Mouse (Mus musculus) forebrain, postnatal 0 days (tissue): ENCODE results near the gene Hmgcs2. TPM values are rescaled to one million over a fixed set of nuclear protein-coding genes. Genes with fewer than 3 reads are reported as not detected.

Source experiments
- ATAC-seq: fragments of 200-750 bp; cut with Nextera tagmentation; 2 replicates; pipeline ENCODE4 v1.8.0; 2017; ENCODE audit warnings: mild to moderate bottlenecking, moderate library complexity
- DNase-seq: peaks from one replicate; pipeline ENCODE4 v3.0.0-alpha.2; 2015
- H3K27ac ChIP-seq: fragments of 300-500 bp; sonication (generic); 2 replicates; pipeline ENCODE4 v1.5.1; 2014; ENCODE audit warnings: low read depth, mild to moderate bottlenecking, antibody characterized with exemption, low read length, moderate library complexity, mixed read lengths
- H3K27me3 ChIP-seq: fragments of 300-500 bp; sonication (generic); 2 replicates; pipeline ENCODE4 v1.6.1; 2014; ENCODE audit warnings: mild to moderate bottlenecking, low read length, mixed read lengths; ENCODE audit not compliant: insufficient read depth
- H3K36me3 ChIP-seq: fragments of 300-500 bp; sonication (generic); 2 replicates; pipeline ENCODE4 v1.6.1; 2014; ENCODE audit warnings: mild to moderate bottlenecking, moderate library complexity; ENCODE audit not compliant: insufficient read depth
- H3K4me1 ChIP-seq: fragments of 300-500 bp; sonication (generic); 2 replicates; pipeline ENCODE4 v1.6.1; 2014; ENCODE audit warnings: antibody characterized with exemption; ENCODE audit not compliant: insufficient read depth
- H3K4me2 ChIP-seq: fragments of 300-500 bp; sonication (generic); 2 replicates; pipeline ENCODE4 v1.6.1; 2014; ENCODE audit warnings: low read depth, mild to moderate bottlenecking, moderate library complexity
- H3K4me3 ChIP-seq: fragments of 300-500 bp; sonication (generic); 2 replicates; pipeline ENCODE4 v1.5.1; 2014; ENCODE audit warnings: low read depth, low read length, mixed read lengths
- H3K9ac ChIP-seq: fragments of 300-500 bp; sonication (generic); 2 replicates; pipeline ENCODE4 v1.6.1; 2014; ENCODE audit warnings: mild to moderate bottlenecking
- H3K9me3 ChIP-seq: fragments of 300-500 bp; sonication (generic); 2 replicates; pipeline ENCODE4 v1.6.1; 2016; ENCODE audit warnings: low read length
- CTCF ChIP-seq: sonication (generic); IDR thresholded peaks from 2 replicates; pipeline ENCODE4 v1.5.1; 2016; ENCODE audit warnings: antibody characterized with exemption, control low read depth, low read depth
- WGBS: fragments of 180-500 bp; shearing (Covaris S2); extraction: QIAGEN DNeasy Blood & Tissue Kit; methylation state at CpG from one replicate; pipeline ENCODE4 v1.1.7; 2014; 5-methylcytosine and 5-hydroxymethylcytosine counted together
- polyA plus RNA-seq: library from polyadenylated mRNA; unstranded; fragments of >200 nt; fragmentation: Nextera tagmentation; extraction: Ambion mirVana; gene quantifications from 2 replicates; pipeline ENCODE4 v1.2.1, GENCODE M21; 2015
- total RNA-seq: library from RNA; depleted of rRNA; stranded (reverse); fragments of >200 nt; gene quantifications from 2 replicates; pipeline ENCODE4 v1.2.3, GENCODE M21; 2014

Gene Hmgcs2
- total and polyA plus RNA-seq, 2 experiments from 2014 or later: 26.9 to 33.6 TPM

DNA sequence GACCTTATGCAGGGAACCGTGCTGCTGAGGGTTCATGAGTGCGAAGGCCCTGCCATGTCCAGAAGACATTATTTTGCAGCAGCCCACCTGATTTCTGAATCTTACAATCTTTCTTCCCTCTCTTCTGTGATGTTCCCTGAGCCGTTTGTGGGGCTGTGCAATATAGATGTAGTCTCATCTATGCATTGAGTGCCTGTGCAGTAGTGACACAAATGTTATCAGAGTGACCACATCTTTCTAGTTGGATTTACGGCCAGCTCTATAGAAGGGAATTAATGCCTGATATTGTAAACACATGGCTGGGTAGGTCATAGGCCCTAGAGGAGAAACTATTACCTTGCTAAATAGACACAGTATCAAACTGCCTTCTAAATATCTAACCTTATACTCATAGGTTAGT, 20.0 kb downstream of the Hmgcs2 start:
- Histone ChIP-seq H3K27me3 (no peaks in the 10 kb centered on the region), H3K4me2 (no peak overlapping the region), H3K36me3 (no peaks in the 10 kb centered on the region), H3K4me1 (no peaks in the 10 kb centered on the region), H3K4me3 (no peak overlapping the region), H3K27ac (no peak overlapping the region), H3K9ac (no peak overlapping the region), H3K9me3 (no peaks in the 10 kb centered on the region)
- 93% methylated on average over 4 of the region's 4 CpGs for WGBS
- no peak for TF ChIP-seq CTCF
- no peak for ATAC-seq
- DNase-seq: no peak

DNA sequence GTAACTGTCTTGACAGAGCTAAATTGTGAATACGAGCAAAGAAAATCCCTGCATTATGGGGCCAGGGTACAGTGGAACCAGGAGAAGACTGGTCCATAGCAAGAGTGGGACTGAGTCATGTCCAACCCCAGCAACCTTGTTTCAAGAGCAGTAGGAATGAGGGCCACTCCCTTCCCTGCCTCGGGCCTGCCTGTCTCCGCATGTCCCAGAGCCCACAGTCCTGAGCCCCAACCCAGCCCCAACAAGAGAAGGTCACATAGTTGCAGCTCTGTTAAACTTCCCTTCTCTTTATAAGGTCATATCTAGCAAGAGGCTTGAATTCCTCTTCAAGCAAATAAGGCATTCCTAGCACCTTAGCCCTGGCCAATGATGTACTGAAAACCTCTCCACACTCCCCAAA, 21.5 kb downstream of the Hmgcs2 start:
- H3K27me3 ChIP-seq: no peaks in the 10 kb centered on the region
- no peaks in the 10 kb centered on the region for H3K9me3 ChIP-seq
- H3K27ac ChIP-seq: no peak overlapping the region
- H3K4me1 ChIP-seq: no peaks in the 10 kb centered on the region
- no peak overlapping the region for H3K4me2 ChIP-seq
- no peak for ATAC-seq
- H3K36me3 ChIP-seq: no peaks in the 10 kb centered on the region
- 94% methylated on average over 3 of the region's 3 CpGs for WGBS
- no peak for DNase-seq
- H3K9ac ChIP-seq: no peak overlapping the region
- TF ChIP-seq CTCF: no peak
- no peak overlapping the region for H3K4me3 ChIP-seq

DNA sequence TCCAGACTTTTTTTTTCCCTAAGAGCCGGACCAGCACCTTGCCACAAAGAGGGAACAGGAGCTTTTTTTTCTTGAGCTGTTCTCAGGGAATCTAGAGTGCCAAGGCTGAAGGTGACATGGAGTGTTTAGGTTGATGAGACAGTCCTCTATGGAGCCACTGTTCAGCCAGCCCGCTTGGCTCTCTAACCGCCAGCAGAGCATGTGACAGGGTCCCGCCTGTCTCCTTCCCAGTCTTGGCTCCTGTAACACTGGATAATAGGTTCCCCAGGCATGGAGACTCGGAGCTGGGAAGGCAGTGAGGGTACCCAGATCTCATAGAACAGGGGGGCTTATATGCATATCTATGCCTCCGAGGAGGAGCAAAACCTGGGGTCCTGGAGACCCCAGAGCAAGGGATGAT, 28.4 kb downstream of the Hmgcs2 start:
- DNase-seq (no peak), ATAC-seq (0 out of 2 replicates have a peak, but pooled peaks have one; percentile 42)
- no peaks in the 10 kb centered on the region for H3K4me1 ChIP-seq
- H3K4me3 ChIP-seq: no peak overlapping the region
- H3K36me3 ChIP-seq: no peaks in the 10 kb centered on the region
- no peaks in the 10 kb centered on the region for H3K9me3 ChIP-seq
- no peak overlapping the region for H3K27ac ChIP-seq
- no peak overlapping the region for H3K4me2 ChIP-seq
- H3K27me3 ChIP-seq: no peaks in the 10 kb centered on the region
- no peak overlapping the region for H3K9ac ChIP-seq
- 66% methylated on average over 6 of the region's 6 CpGs for WGBS
- no peak for TF ChIP-seq CTCF

DNA sequence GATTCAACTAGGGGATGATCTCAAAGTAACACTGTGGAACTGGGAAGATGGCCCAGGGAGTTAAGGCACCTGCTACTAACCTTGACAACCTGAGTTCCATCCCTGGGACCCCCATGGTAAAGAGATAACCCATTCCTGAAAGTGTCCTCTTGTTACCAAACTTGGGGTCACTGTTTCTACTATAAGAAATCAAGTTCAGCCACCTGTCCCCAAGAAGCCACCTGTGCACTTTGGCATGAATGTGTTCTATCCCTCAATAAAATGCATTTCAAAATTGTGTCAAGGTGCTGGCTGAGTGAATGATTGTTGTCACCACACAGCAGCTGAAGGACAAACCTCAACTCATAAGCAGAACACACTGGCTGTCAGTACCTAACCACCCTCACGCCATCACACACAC, 30.2 kb downstream of the Hmgcs2 start:
- DNase-seq (no peak), ATAC-seq (no peak)
- Histone ChIP-seq H3K27ac (no peak overlapping the region), H3K36me3 (no peaks in the 10 kb centered on the region), H3K4me1 (no peaks in the 10 kb centered on the region), H3K4me3 (no peak overlapping the region), H3K9me3 (no peaks in the 10 kb centered on the region), H3K9ac (no peak overlapping the region), H3K27me3 (no peaks in the 10 kb centered on the region), H3K4me2 (no peak overlapping the region)
- 88% methylated on average over 1 of the region's 1 CpGs for WGBS
- no peak for TF ChIP-seq CTCF

DNA sequence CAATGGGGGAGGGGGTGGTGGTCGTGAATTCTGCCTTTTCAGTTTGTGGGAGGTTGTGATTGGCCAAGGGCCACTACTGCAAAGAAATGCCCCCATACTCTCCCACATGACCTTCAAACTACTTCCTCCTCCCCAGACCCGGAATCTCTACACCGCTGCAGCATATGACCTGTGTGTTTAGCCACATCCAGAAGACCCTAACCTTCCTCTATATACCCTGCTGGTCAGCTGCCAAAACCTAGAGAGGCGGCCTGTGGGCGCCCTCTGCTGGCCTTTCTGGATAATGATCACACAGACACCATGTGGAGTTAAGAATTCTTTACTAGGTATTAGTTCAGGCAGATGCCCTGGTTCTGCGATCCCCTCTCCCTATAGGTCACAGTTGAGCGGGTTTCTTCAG, 32.6 kb downstream of the Hmgcs2 start:
- Histone ChIP-seq H3K9me3 (no peaks in the 10 kb centered on the region), H3K27me3 (no peaks in the 10 kb centered on the region), H3K9ac (no peak overlapping the region), H3K36me3 (no peaks in the 10 kb centered on the region), H3K4me1 (peaks cover 5% of the 10 kb centered on the region), H3K4me3 (no peak overlapping the region), H3K27ac (no peak overlapping the region), H3K4me2 (no peak overlapping the region)
- 30% methylated on average over 6 of the region's 7 CpGs for WGBS
- peak; percentile 34; the same call in 1 of the 2 replicates for ATAC-seq
- DNase-seq: peak; percentile 79
- TF ChIP-seq CTCF: peak; percentile 73

DNA sequence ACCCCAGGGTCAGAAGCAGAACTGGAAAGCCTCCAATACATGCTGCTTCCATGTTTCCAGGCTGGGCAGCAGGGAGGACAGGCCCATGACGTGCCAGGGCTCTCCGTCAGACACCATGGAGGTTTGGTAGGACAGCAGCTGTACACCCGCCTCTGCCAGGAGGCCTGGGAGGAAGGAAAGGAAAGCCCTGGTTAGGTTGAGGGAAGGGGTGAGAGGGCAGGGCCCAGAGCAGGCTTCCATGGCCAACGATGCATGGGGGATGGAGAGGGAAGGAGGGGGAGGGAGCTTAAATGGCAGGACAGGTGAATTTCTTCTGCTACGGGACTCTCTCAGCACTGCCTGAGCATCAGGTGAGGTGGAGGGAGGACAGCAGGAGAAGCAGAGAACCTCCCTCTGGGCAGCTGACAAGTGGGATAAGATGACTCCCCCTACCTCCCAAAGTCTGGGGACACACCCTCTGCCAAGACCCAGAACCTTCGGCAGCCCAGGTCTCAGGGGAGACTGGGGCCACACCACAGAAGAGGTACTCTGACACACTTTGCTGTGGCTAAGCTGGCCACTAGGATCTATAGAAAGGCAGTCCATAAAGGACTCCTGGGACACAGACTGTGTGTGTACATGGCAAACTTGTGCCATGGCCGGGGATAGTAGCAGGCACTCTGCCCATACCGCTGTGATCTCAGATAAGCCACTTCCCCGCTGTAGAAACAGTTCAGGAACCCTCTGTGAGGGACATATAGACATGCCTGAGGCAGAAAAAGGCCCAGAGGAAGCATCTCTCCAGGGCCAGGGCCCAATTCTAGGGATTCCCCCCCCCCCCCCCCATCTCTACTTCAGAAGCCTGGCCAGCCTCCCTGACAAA, 33.3 kb downstream of the Hmgcs2 start:
- Histone ChIP-seq H3K4me2 (no peak overlapping the region), H3K4me1 (peaks cover 5% of the 10 kb centered on the region), H3K36me3 (no peaks in the 10 kb centered on the region), H3K9ac (no peak overlapping the region), H3K27ac (no peak overlapping the region), H3K4me3 (no peak overlapping the region), H3K27me3 (no peaks in the 10 kb centered on the region), H3K9me3 (no peaks in the 10 kb centered on the region)
- no peak for ATAC-seq
- no peak for DNase-seq
- 71% methylated on average over 9 of the region's 9 CpGs for WGBS
- no peak for TF ChIP-seq CTCF

DNA sequence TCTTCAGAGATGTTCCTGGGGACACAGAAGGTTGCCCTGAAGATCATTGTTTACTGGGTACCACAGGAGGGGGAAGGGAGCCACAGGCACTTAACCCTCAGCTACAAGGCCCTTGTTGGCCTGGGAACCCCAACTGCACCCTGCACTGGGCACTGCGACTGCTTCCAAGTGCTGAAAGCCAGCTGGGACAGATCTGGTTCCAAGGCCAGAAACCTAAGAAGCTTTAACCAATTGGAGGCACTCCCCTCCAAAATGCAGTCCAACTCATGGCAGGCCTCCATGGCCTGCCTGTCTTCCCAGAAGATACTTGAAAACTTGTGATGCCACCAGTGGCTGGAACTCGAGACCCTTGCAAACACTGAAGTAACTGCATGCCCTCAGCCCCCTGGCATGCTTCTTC, 34.9 kb downstream of the Hmgcs2 start:
- ATAC-seq: no peak
- no peak overlapping the region for H3K4me2 ChIP-seq

More for the DNA sequence above, 34.9 kb downstream of the Hmgcs2 start:
- Histone ChIP-seq H3K9me3 (no peaks in the 10 kb centered on the region), H3K9ac (no peak overlapping the region), H3K36me3 (no peaks in the 10 kb centered on the region), H3K27me3 (no peaks in the 10 kb centered on the region), H3K27ac (no peak overlapping the region), H3K4me1 (peaks cover 5% of the 10 kb centered on the region), H3K4me3 (no peak overlapping the region)
- DNase-seq: no peak
- TF ChIP-seq CTCF: no peak
- 75% methylated on average over 2 of the region's 2 CpGs for WGBS
